10 mouse cellular contexts compared by ENCODE assay signal in the genomic region with DNA sequence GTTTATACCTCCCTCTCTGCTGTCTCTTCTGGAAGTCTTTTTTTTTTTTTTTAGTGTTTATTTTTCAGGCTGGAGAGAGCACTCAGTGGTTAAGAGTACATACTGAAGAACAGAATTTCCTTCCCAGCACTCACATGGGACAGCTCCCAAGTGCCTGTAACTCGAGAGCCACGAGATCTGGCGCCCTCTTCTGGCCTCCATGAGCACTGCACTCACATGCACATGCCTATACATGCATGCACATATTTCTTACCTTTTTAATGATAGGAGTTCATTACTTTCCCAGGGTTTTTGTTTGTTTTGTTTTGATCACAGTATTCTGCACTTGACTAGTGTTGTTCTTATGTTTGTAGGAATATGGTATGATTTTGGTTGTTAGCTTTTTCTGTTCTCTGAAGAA.
A peak's percentile ranks its signal among the peaks of the same experiment; 100 is the strongest.
DNase-seq lines count a peak whose midpoint lies in the region; ATAC-seq and TF ChIP-seq lines count a peak whose summit lies in the region.
"Had no signal": no experiment of that assay in that cellular context is flagged by ENCODE, and none has a peak within 500 bp of the region (broad histone marks: within the 10 kb centered on the region; RNA-seq: fewer than 3 reads in every experiment).

No protein-coding gene starts in this region.

- no peak overlapping the region for H3K9ac ChIP-seq in hindbrain, postnatal 0 days (replicated peaks; ENCODE audit: low read length)
- no peak overlapping the region for H3K9ac ChIP-seq in hindbrain, embryonic 13.5 days
- H3K9ac ChIP-seq: liver, embryonic 15.5 days had no signal

- H3K4me3 ChIP-seq in hindbrain, postnatal 0 days (ENCODE audit: low read length), result no peak overlapping the region
- no peak overlapping the region for H3K4me3 ChIP-seq in hindbrain, embryonic 13.5 days
- no peak overlapping the region for H3K4me3 ChIP-seq in testis, adult 2 months (ENCODE audit: control insufficient read depth, low read depth, low read length)
- no peak overlapping the region for H3K4me3 ChIP-seq in bone marrow, adult 2 months (replicated peaks; ENCODE audit: control insufficient read depth, low read depth, low read length)
- H3K4me3 ChIP-seq: liver, embryonic 15.5 days had no signal

- H3K27ac ChIP-seq in hindbrain, postnatal 0 days, result no peak overlapping the region
- no peak overlapping the region for H3K27ac ChIP-seq in hindbrain, embryonic 13.5 days
- H3K27ac ChIP-seq in testis, adult 2 months (ENCODE audit: control insufficient read depth, insufficient read depth, low read depth, low read length), result no peak overlapping the region
- no peak overlapping the region for H3K27ac ChIP-seq in bone marrow, adult 2 months (ENCODE audit: control insufficient read depth, insufficient read depth, low read depth, low read length, poor library complexity)
- H3K27ac ChIP-seq: liver, embryonic 15.5 days had no signal

- no peaks in the 10 kb centered on the region for H3K9me3 ChIP-seq in hindbrain, postnatal 0 days (ENCODE audit: low read length)
- no peaks in the 10 kb centered on the region for H3K9me3 ChIP-seq in hindbrain, embryonic 13.5 days
- H3K9me3 ChIP-seq: liver, embryonic 15.5 days had no signal

- peak; percentile 26; the same call in 1 of the 2 replicates for TF ChIP-seq CTCF in hindbrain, postnatal 0 days (IDR thresholded peaks at IDR 0.05; ENCODE audit: low read depth)
- TF ChIP-seq CTCF in testis, adult 2 months (IDR thresholded peaks at IDR 0.05; ENCODE audit: control insufficient read depth, insufficient read depth, insufficient replicate concordance, low read depth, low read length), result peak; percentile 93; the same call in 1 of the 2 replicates
- TF ChIP-seq CTCF in bone marrow, adult 2 months (IDR thresholded peaks at IDR 0.05; ENCODE audit: control insufficient read depth, insufficient read depth, low read length), result peak; percentile 45

- WGBS in hindbrain, postnatal 0 days, result 42% methylated on average over 3 of the region's 3 CpGs
- 47% methylated on average over 3 of the region's 3 CpGs for WGBS in hindbrain, embryonic 13.5 days
- 52% methylated on average over 3 of the region's 3 CpGs for WGBS in bone marrow, adult 2 months

- H3K27me3 ChIP-seq in hindbrain, postnatal 0 days (ENCODE audit: insufficient read depth, low read length), result no peaks in the 10 kb centered on the region
- no peaks in the 10 kb centered on the region for H3K27me3 ChIP-seq in hindbrain, embryonic 13.5 days
- no peaks in the 10 kb centered on the region for H3K27me3 ChIP-seq in testis, adult 2 months (ENCODE audit: control insufficient read depth, insufficient read depth, low read length)
- H3K27me3 ChIP-seq: CH12.LX; liver, embryonic 15.5 days had no signal

- TF ChIP-seq POLR2A in testis, adult 2 months (IDR thresholded peaks at IDR 0.05; ENCODE audit: control insufficient read depth, low read depth, low read length), result no peak
- no peak for TF ChIP-seq POLR2A in bone marrow, adult 2 months (IDR thresholded peaks at IDR 0.05; ENCODE audit: borderline replicate concordance, control insufficient read depth, low read depth, low read length)

- H3K36me3 ChIP-seq in hindbrain, postnatal 0 days (ENCODE audit: insufficient read depth, low read length), result no peaks in the 10 kb centered on the region
- H3K36me3 ChIP-seq in hindbrain, embryonic 13.5 days, result no peaks in the 10 kb centered on the region
- H3K36me3 ChIP-seq in testis, adult 2 months (ENCODE audit: control insufficient read depth, insufficient read depth, low read length), result no peaks in the 10 kb centered on the region
- H3K36me3 ChIP-seq: liver, embryonic 15.5 days had no signal

- no peak for ATAC-seq in hindbrain, postnatal 0 days
- ATAC-seq in hindbrain, embryonic 13.5 days (ENCODE audit: low FRiP score), result no peak

- H3K4me1 ChIP-seq in hindbrain, postnatal 0 days (ENCODE audit: insufficient read depth, low read length), result no peaks in the 10 kb centered on the region
- no peaks in the 10 kb centered on the region for H3K4me1 ChIP-seq in hindbrain, embryonic 13.5 days (replicated peaks)
- peaks cover 3% of the 10 kb centered on the region; the same call in 1 of the 2 replicates for H3K4me1 ChIP-seq in testis, adult 2 months (ENCODE audit: control insufficient read depth, insufficient read depth, low read length)
- peaks cover 4% of the 10 kb centered on the region; the same call in 1 of the 2 replicates for H3K4me1 ChIP-seq in bone marrow, adult 2 months (ENCODE audit: control insufficient read depth, insufficient read depth, low read length)

- H3K4me2 ChIP-seq in hindbrain, postnatal 0 days (ENCODE audit: low read depth, low read length), result no peak overlapping the region
- no peak overlapping the region for H3K4me2 ChIP-seq in hindbrain, embryonic 13.5 days
- H3K4me2 ChIP-seq: liver, embryonic 15.5 days had no signal

- DNase-seq in hindbrain, postnatal 0 days (ENCODE audit: low spot score), result no peak
- no peak for DNase-seq in testis, postnatal 10 days (ENCODE audit: low spot score)
- DNase-seq in spleen, adult 18-20 months, result no peak
- no peak for DNase-seq in heart, postnatal 36 days
- DNase-seq: kidney, postnatal 4 days had no signal

- intact Hi-C loops in heart, postnatal 36 days (cut with DNase I), result no loop called here

Comparison
In these comparisons a context has a peak if more than half of its experiments do, and no peak if none do; other contexts are left out.
1. CTCF ChIP-seq: peak in every context shown above with its lines; median percentile 93 in testis, adult 2 months; 45 in bone marrow, adult 2 months; 26 in hindbrain, postnatal 0 days.